Comparison of ENCODE assay signal across 9 mouse cellular contexts in the genomic region with DNA sequence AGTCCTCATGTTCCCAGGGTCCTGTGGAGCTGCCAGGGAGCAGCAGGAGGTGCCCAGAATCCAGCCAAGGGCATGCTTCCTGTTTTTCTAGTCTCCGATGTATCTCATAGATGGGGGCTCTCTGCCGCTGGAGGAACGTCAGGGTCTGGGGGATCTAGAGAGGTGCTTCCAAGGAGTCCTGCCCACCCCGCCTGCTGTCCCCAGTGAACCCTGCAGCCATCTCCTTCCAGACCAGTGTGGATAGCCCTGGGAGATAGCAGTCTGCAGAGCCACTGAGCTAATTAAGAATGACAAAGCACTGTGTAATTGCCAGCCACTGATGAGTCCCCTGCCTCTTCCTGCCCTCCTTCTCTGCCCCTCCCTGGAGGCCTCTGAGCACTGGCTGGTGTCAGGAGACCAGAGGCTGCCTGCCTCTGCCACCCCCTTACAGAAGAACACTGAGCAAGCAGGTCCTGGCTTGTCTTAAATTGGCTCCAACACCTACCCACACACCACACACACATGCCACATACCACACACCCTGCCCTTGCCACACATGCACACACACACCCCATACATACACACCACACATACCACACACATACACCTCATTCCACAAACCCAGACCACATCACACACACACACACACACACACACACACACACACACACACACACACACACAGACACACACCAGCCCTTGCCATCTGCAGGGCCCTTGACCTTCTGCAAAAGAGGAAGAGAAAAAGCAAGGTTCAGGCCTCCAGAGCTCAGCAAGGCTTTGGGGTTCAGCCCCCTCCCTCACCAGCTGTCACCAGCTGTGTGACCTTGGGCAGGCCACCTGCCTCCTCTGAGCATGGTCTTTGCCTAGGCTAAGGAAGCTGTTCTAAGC. TPM values are rescaled to one million over a fixed set of nuclear protein-coding genes. Genes with fewer than 3 reads are reported as not detected.
DNase-seq lines count a peak whose midpoint lies in the region; ATAC-seq lines count a peak whose summit lies in the region.
"Had no signal": no experiment of that assay in that cellular context is flagged by ENCODE, and none has a peak within 500 bp of the region (broad histone marks: within the 10 kb centered on the region; RNA-seq: fewer than 3 reads in every experiment).

No protein-coding gene starts in this region.

- H3K27ac ChIP-seq in embryonic facial prominence, embryonic 14.5 days (replicated peaks; ENCODE audit: low read depth, low read length): no peak overlapping the region

- DNase-seq in adrenal gland, postnatal 10 days: peak; percentile 21
- DNase-seq in adrenal gland, postnatal 4 days (ENCODE audit: low spot score in 2 of 2): no peak
- peak; percentile 52 to 54 for DNase-seq in B cell, adult 2 months
- DNase-seq in embryonic facial prominence, embryonic 14.5 days (ENCODE audit: low spot score): peak; percentile 64
- no peak for DNase-seq in urinary bladder, postnatal 14 days (ENCODE audit: low spot score)
- DNase-seq in testis, postnatal 14 days (ENCODE audit: low spot score): no peak
- DNase-seq in heart, postnatal 14 days: no peak
- DNase-seq: lung, embryonic 14.5 days had no signal

- intact Hi-C loops in heart, postnatal 14 days (cut with DNase I): no loop called here

- H3K4me3 ChIP-seq in embryonic facial prominence, embryonic 14.5 days (ENCODE audit: low read depth, low read length): no peak overlapping the region

- H3K9me3 ChIP-seq in embryonic facial prominence, embryonic 14.5 days (ENCODE audit: control insufficient read depth, low read length): no peaks in the 10 kb centered on the region

- 0 out of 2 replicates have a peak, but pooled peaks cover 2% of the 10 kb centered on the region for H3K27me3 ChIP-seq in embryonic facial prominence, embryonic 14.5 days (replicated peaks; ENCODE audit: control insufficient read depth, insufficient read depth, low read length)

- H3K4me1 ChIP-seq in embryonic facial prominence, embryonic 14.5 days (ENCODE audit: control insufficient read depth, insufficient read depth, low read length): 0 out of 2 replicates have a peak, but pooled peaks cover 2% of the 10 kb centered on the region

- WGBS in embryonic facial prominence, embryonic 14.5 days: 37% methylated on average over 4 of the region's 4 CpGs

- ATAC-seq in embryonic facial prominence, embryonic 14.5 days (ENCODE audit: low read depth): peak; percentile 60
- peak; percentile 75 for ATAC-seq in megakaryocyte progenitor cell, adult 5-6 weeks (replicated peaks; ENCODE audit: poor library complexity)

- H3K4me2 ChIP-seq in embryonic facial prominence, embryonic 14.5 days (ENCODE audit: low read depth, low read length): no peak overlapping the region
- H3K4me2 ChIP-seq: lung, embryonic 14.5 days had no signal

- no peaks in the 10 kb centered on the region for H3K36me3 ChIP-seq in embryonic facial prominence, embryonic 14.5 days (ENCODE audit: control insufficient read depth, insufficient read depth, low read length)

- H3K9ac ChIP-seq in embryonic facial prominence, embryonic 14.5 days (ENCODE audit: low read depth, low read length): no peak overlapping the region
- H3K9ac ChIP-seq: lung, embryonic 14.5 days had no signal

RNA-seq across cellular contexts. Expression of a gene that starts 5.2 kb away (rescaled TPM):
- total RNA-seq in adrenal gland, postnatal 10 days (2021): 10 to 100 TPM; 37.3 to 48.9 TPM
- total RNA-seq in adrenal gland, postnatal 4 days (2021): 10 to 100 TPM; 39.1 to 44.7 TPM
- 22.5 and 22.9 TPM in 2 replicates for polyA plus RNA-seq in embryonic facial prominence, embryonic 14.5 days (2014; fragmentation: Nextera tagmentation; extraction: Ambion mirVana)
- 13.7 and 26.0 TPM in 2 replicates for total RNA-seq in megakaryocyte progenitor cell, adult 5-6 weeks (2015)
- 13.3 and 14.7 TPM in 2 replicates for total RNA-seq in megakaryocyte progenitor cell, adult 5-6 weeks (2017)
- total RNA-seq in heart, postnatal 14 days (2021): 10 to 100 TPM; 18.3 to 18.6 TPM

Comparison
In these comparisons a context has a peak if more than half of its experiments do, and no peak if none do; other contexts are left out.
1. DNase-seq: peak in adrenal gland, postnatal 10 days (single experiment), B cell, adult 2 months (2 of 2) and embryonic facial prominence, embryonic 14.5 days (single experiment); none in adrenal gland, postnatal 4 days (0 of 2), urinary bladder, postnatal 14 days (single experiment), testis, postnatal 14 days (single experiment) and heart, postnatal 14 days (0 of 2).